Mouse (Mus musculus): ENCODE results near the gene Abhd12. TPM values are rescaled to one million over a fixed set of nuclear protein-coding genes. Genes with fewer than 3 reads are reported as not detected.

The Abhd12 gene
- polyA plus RNA-seq, 1 experiment from 2014 or later, result 24.5 TPM

DNA sequence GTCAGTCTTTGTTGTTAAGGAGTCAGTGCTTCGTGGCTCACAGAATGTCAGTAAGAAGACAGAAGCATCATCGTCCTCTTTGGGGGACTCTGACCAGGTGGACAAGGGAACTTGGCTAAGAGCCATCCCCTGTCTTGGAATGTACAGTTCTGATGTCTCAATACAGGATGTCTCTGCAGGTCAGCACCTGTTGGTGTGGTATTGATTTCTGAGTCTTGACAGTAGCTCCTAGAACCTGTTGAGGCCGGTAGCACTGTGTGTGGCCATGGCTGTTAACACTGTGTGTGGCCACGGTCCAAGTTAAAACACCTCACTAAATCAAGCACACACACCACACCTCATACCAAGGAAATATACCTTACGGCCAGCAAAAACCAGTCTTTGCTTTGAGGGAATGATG lies 103.9 kb downstream of the Abhd12 start:
- Histone ChIP-seq H3K9ac (replicated peaks) (no peak overlapping the region), H3K4me2 (ENCODE audit: low read depth, low read length) (no peak overlapping the region), H3K27ac (ENCODE audit: low read depth) (no peak overlapping the region), H3K4me1 (ENCODE audit: insufficient read depth) (no peaks in the 10 kb centered on the region), H3K36me3 (replicated peaks; ENCODE audit: insufficient read depth, low read length) (peaks cover 38% of the 10 kb centered on the region), H3K4me3 (ENCODE audit: low read depth, low read length) (no peak overlapping the region), H3K27me3 (ENCODE audit: insufficient read depth, low read length) (no peaks in the 10 kb centered on the region), H3K9me3 (ENCODE audit: low read length) (no peaks in the 10 kb centered on the region)
- TF ChIP-seq EP300 (IDR thresholded peaks at IDR 0.05; ENCODE audit: low read depth) (no peak), CTCF (IDR thresholded peaks at IDR 0.05; ENCODE audit: low read depth) (no peak)
- DNase-seq (no peak), ATAC-seq (no peak)
- WGBS (ENCODE audit: insufficient replicate concordance), result 78% methylated on average over 5 of the region's 5 CpGs

DNA sequence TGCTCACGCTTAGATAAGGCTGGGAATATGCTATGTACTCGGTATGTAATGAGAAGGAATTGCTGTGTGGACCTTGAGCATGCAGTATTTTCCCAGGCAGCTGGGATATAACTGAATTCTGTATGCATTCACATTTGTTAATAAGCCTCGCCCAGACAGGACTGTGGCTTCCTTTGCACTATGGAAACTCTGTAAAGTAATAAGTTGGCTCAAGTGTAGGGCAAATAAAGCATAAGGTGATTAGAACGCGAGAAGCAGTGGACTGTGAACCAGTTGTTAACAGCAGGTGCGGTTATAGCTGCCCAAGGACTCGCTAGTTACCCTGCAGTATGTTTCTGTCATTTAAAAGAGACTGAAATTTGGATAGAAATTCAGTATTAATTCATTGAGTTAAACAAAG lies 106.5 kb downstream of the Abhd12 start:
- Histone ChIP-seq H3K9me3 (ENCODE audit: low read length) (no peaks in the 10 kb centered on the region), H3K4me1 (ENCODE audit: insufficient read depth) (no peaks in the 10 kb centered on the region), H3K4me2 (ENCODE audit: low read depth, low read length) (no peak overlapping the region), H3K27ac (ENCODE audit: low read depth) (no peak overlapping the region), H3K36me3 (replicated peaks; ENCODE audit: insufficient read depth, low read length) (peaks cover 19% of the 10 kb centered on the region; the same call in 1 of the 2 replicates), H3K4me3 (ENCODE audit: low read depth, low read length) (no peak overlapping the region), H3K27me3 (ENCODE audit: insufficient read depth, low read length) (no peaks in the 10 kb centered on the region), H3K9ac (replicated peaks) (no peak overlapping the region)
- WGBS (ENCODE audit: insufficient replicate concordance), result 76% methylated on average over 7 of the region's 7 CpGs
- ATAC-seq (no peak), DNase-seq (no peak)
- TF ChIP-seq EP300 (IDR thresholded peaks at IDR 0.05; ENCODE audit: low read depth), result no peak
- TF ChIP-seq CTCF (IDR thresholded peaks at IDR 0.05; ENCODE audit: low read depth), result no peak

DNA sequence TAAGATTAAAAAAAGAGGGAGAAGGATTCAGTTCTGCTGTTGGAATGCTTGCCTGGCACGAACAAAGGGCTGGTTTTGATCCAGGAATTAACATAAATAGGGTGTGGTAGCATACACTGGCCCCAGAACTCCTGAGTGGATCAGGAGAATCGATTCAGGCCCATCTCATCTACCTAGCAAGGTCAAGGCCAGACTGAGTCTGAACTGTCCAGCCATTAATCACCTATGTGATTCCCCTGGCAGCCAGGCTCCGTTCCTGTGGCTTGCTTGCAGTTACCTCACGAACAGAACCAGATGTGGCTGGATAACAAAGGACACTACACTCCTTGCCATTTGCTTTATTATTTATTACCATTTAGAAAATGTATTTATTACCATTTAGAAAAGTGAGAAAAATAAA lies 111.2 kb downstream of the Abhd12 start:
- 73% methylated on average over 4 of the region's 4 CpGs for WGBS (ENCODE audit: insufficient replicate concordance)
- no peaks in the 10 kb centered on the region for H3K27me3 ChIP-seq (ENCODE audit: insufficient read depth, low read length)
- H3K36me3 ChIP-seq (replicated peaks; ENCODE audit: insufficient read depth, low read length), result 0 out of 2 replicates have a peak, but pooled peaks cover 5% of the 10 kb centered on the region
- H3K9ac ChIP-seq (replicated peaks), result no peak overlapping the region
- peaks cover 1% of the 10 kb centered on the region; the same call in 1 of the 2 replicates for H3K4me1 ChIP-seq (ENCODE audit: insufficient read depth)
- no peak overlapping the region for H3K4me3 ChIP-seq (ENCODE audit: low read depth, low read length)
- DNase-seq (no peak), ATAC-seq (no peak)
- no peak overlapping the region for H3K4me2 ChIP-seq (ENCODE audit: low read depth, low read length)
- no peaks in the 10 kb centered on the region for H3K9me3 ChIP-seq (ENCODE audit: low read length)
- no peak overlapping the region for H3K27ac ChIP-seq (ENCODE audit: low read depth)
- TF ChIP-seq EP300 (IDR thresholded peaks at IDR 0.05; ENCODE audit: low read depth), result no peak
- no peak for TF ChIP-seq CTCF (IDR thresholded peaks at IDR 0.05; ENCODE audit: low read depth)

DNA sequence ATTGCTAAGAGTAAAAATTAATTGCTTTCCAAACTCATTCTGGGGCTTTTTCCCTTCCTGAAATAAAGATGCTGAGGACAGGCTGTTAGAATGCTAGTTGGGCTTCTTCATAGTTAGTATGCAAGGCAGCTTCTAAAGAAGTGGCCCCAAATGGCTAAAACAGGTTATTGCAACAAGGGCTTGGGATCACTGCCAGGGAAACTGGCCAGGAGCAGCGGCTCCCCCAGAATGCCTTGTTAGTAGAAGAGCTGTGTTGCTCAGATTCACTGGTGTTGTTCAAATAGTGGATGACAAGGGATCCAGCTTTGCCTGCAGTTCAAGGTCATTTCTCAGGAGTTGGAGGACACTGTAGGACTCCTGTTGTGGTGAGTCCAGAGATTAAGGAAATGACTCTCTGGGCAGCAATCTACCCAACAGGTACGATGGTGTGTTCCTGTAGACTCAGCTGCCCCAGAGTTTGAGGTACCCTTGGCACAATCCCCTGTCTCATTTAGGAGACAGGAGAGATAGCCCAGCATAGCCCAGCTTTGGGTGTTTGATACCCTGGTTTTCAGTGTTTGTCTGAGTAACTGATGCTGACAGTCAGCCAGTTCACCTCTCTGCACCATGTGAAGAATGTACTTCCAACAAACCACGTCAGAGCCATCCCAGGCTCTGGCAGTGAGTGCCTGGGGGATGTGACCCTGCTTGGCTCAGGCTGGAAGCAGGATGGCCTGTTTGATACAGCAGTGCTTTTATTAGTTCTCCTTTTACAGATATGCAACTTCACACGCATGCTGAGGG lies 115.6 kb downstream of the Abhd12 start:
- H3K4me1 ChIP-seq (ENCODE audit: insufficient read depth), result peaks cover 23% of the 10 kb centered on the region
- 44% methylated on average over 4 of the region's 4 CpGs for WGBS (ENCODE audit: insufficient replicate concordance)
- no peaks in the 10 kb centered on the region for H3K36me3 ChIP-seq (replicated peaks; ENCODE audit: insufficient read depth, low read length)
- H3K27ac ChIP-seq (ENCODE audit: low read depth), result peak overlapping the region; percentile 90
- H3K4me3 ChIP-seq (ENCODE audit: low read depth, low read length), result no peak overlapping the region
- H3K9ac ChIP-seq (replicated peaks), result no peak overlapping the region
- DNase-seq, result peak; percentile 76
- no peaks in the 10 kb centered on the region for H3K9me3 ChIP-seq (ENCODE audit: low read length)
- TF ChIP-seq CTCF (IDR thresholded peaks at IDR 0.05; ENCODE audit: low read depth) (0 out of 2 replicates have a peak, but pooled peaks have one; percentile 13), EP300 (IDR thresholded peaks at IDR 0.05; ENCODE audit: low read depth) (no peak)
- no peaks in the 10 kb centered on the region for H3K27me3 ChIP-seq (ENCODE audit: insufficient read depth, low read length)
- peak overlapping the region; percentile 26; the same call in 1 of the 2 replicates for H3K4me2 ChIP-seq (ENCODE audit: low read depth, low read length)
- peak; percentile 69 for ATAC-seq

DNA sequence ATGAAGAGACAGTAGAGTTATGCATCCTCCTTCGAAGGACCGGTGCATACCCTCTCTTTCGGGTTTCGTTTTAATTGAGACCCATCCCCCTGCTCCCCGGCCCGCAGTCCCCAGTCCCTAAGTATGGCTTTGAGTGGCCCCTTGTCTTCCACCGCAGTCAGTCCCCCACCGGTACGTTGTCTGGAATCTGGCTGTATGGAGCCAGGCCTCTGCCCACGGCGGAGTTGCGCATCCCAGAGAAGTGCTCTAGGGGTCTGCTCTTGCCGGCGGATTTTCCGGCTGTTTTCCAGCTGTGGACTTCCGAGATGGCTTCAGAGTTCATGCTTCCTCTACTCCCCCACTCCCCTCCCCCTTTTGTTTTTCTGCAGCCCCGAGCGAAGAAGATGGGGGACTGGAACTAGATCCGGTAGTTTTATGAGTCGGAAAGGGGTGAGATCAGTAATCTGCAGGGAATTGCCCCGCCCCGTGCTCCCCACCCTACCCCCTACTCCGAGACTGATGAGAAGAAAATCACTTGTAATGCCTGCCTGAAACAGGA lies 117.2 kb downstream of the Abhd12 start:
- Histone ChIP-seq H3K4me3 (ENCODE audit: low read depth, low read length) (peak overlapping the region; percentile 84), H3K36me3 (replicated peaks; ENCODE audit: insufficient read depth, low read length) (no peaks in the 10 kb centered on the region), H3K9ac (replicated peaks) (peak overlapping the region; percentile 65), H3K4me1 (ENCODE audit: insufficient read depth) (peaks cover 23% of the 10 kb centered on the region), H3K4me2 (ENCODE audit: low read depth, low read length) (peak overlapping the region; percentile 96), H3K27me3 (ENCODE audit: insufficient read depth, low read length) (no peaks in the 10 kb centered on the region), H3K9me3 (ENCODE audit: low read length) (no peaks in the 10 kb centered on the region), H3K27ac (ENCODE audit: low read depth) (0 out of 2 replicates have a peak overlapping the region, but pooled peaks have one; percentile 26)
- DNase-seq, result peak; percentile 26
- under 1% methylated on average over 23 of the region's 23 CpGs for WGBS (ENCODE audit: insufficient replicate concordance)
- TF ChIP-seq EP300 (IDR thresholded peaks at IDR 0.05; ENCODE audit: low read depth) (no peak), CTCF (IDR thresholded peaks at IDR 0.05; ENCODE audit: low read depth) (no peak)
- no peak for ATAC-seq
